Mouse (Mus musculus) lung, postnatal 14 days (tissue): ENCODE measurements around the gene Cbr1.

Experiments used
- DNase-seq: peaks from one replicate; pipeline ENCODE4 v3.0.0; 2021

The Cbr1 gene

DNA sequence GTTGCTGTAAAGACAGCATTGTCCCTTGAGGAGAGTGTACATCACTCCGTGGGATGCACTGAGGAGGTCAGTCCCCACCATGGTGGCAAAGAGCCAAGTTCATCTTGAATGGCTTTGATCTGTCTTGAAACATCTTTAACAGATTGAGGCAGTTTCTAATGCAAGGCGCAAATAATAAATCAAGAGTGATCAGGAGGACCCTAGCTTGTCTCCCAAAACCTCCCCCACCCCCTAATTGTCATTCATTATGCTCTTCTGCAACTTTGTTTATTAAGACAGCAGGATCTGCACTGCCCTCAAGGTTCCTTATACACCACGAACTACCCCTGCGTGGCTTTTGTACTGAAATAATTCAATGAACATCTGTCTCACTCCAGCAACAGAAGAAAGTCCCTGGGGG, at the start of gene Cbr1:
TSS of gene Cbr1 (plus strand) at position 301 of the 400 bp plus-strand sequence.
- no peak for DNase-seq

DNA sequence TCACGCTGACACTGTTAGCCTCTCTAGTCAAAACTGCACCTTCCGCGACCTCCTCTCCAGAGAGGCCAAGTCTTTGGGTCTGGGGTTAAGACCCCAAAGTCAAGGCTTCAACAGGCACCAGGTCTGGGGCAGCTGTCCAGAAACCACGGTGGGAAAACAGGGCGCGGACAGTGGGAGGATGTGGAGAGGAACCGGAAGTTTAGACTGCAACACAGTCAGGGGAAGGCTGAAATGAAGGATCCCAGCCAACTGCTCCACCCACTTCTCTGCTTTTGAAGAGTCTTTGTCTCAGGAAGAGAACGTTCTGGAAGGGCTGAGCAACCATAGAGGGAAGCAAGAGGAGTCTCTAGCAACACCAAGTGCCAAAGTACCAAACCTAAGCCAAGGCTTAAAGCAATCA, 48.0 kb upstream of the Cbr1 start:
- DNase-seq, result peak; percentile 51

DNA sequence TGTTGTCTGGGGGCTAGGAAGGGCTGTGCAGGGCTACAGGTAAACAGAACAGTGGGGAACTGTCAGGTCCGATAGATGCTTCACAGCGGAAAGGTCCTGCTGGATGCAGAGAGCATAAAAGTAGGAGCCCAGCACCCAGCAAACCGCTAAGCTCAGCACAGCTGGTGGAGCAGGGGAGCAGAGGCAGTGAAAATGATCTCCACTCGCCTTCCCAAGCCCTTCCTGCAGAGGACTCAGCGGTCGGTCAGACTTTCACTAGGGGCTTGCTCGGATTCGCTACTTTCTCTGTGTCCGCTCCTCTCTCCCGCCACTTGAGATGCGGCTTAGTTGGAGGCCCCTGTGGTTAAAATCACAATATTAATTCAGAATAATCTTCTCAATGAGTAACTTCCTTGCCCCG, 47.2 kb upstream of the Cbr1 start:
- no peak for DNase-seq

DNA sequence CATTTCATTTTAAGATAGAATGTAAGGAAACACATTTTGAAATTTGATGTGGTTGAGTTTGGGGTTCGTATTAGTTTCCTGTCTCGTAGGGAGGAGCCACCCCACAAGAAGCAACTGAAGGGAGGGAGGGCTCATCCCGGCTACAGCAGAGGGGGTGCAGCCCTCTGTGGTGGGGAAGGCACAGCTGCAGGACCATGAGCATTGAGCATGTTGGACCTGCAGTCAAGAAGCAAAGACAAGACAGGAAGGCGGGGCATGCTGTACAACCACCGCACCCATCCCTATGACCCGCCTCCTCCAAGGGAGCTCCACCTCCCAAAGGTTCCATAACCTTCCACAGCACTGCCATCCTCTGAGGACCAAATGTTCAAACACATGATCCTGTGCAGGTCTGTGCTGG, 33.3 kb upstream of the Cbr1 start:
- no peak for DNase-seq

DNA sequence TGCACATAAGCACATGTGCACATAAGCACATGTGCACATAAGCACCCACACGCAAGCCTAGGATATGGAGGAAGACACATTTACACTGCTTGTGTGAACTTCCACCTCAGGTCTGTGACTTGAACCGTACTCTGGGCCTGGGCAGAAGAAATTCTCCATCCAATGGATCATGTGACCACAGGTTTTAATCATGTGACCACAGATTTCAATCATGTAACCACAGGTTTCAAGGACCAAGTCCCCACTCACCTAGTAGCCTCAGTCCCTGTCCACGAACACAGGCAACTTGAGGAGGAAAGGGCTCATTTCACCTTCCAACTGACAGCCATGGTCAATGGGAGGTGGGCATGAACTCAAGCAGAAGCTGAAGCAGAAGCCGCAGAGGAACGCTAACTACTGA, 32.2 kb upstream of the Cbr1 start:
- DNase-seq, result no peak

DNA sequence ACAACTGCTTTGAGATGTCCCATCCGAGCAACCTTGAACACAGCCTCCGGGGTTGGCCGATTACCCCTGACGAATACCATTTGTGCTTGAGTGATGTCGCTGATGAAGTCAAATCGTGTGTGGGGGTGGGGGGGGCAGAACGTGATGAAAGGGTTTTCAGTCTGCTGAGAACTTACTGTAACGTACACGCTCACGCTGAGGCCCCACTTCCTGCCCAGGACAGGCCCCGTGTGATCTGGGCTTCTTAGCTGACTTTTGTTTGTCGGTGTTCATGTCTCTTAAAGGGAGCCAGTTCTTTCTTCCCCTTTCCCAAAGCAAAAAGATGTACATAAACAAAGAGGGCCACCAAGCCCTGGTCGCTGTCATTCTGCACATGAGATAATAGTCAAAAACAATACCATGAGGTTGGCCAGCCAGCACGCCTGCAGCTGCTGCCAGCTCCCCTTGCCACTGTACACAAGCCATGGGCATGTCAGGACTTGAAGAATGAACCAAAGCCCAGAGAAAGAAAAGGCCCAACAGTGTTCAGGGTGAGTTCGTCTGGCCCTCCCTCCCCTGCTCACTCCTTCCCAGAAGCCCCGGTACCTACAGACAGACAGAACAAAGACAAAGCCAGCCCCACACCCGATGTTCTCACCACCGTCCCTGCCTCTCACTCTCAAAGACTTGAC, 31.0 kb upstream of the Cbr1 start:
- DNase-seq, result no peak

DNA sequence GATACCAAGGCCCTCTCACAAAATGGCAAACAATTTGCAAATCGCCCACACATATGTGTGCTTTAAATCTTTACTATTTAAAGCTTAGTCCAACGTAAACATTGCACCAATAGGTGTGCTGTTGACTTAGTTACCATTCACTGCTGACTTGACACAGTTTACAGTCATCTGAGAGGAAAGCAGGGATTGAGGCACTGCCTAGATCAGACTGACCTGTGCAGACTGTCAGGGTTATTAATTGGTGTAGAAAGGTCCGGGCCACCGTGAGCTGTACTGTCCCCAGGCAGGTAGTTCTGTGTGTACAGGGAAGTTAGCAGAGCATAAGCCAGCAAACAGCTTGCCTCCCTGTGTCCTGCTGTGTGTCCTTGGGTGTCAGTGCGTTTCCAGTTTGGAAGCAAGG, 30.1 kb upstream of the Cbr1 start:
- no peak for DNase-seq

DNA sequence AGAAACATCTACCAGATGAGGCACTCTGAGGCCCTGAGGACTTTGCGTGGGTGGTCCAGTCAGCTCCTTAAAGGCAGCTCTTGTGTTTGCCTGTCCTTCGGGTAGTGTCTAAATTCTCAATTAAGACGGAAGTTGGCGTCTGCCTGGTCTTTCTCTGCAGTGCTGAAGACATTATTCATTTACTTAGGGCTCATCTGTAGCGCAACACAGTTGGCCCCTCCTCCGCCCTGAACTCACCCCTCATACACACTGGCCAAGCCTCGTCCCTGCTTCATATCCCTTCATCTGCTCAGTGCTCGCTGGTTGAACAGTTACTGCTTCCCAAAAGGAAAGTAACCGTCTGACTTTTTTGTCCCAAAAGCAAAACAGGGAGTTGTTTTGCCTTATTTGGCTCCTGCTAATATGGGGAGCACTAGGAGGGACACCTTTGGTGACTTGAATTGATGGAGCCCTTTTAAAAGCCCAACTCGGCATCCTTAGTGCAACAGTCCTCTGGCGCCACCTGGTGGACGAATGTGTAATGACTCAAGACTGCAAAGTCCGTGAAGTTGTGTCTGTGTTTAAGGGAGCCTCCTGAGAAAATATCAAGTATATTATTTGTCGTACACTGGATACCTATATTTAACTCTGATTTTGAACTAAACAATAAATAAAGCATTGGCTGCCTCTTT, 29.1 kb upstream of the Cbr1 start:
- peak; percentile 91 for DNase-seq

DNA sequence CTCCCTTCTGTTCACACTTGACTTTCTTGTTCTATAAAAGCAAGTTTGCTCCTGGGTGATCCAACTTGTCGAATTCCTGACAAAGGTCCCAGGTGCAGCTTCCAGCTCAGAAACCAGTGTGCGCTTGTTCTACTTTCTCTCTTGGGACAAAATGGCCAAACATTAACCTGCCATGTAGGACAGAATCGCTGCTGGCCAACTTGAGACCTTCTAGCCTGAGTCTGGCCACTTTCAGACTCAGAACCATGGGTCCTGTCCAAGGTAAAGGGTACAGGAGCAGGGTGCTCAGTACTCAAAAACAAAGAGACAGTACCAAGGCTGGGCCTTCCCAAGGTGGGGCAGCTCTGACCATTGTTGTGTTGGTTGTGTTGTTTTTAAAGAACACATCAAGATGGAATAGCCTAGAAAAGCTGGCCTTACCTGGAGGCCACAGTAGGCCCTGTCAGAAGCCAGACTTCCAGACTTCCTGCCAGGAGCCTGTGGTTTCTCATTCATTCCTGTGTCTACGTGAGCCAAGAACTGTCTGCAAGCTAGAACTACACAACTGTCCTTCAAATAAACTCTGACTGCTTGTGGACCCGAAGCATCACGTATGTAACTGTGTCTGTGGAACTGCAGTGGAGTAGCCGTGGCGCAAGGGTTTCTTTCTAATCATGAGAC, 27.2 kb upstream of the Cbr1 start:
- no peak for DNase-seq

DNA sequence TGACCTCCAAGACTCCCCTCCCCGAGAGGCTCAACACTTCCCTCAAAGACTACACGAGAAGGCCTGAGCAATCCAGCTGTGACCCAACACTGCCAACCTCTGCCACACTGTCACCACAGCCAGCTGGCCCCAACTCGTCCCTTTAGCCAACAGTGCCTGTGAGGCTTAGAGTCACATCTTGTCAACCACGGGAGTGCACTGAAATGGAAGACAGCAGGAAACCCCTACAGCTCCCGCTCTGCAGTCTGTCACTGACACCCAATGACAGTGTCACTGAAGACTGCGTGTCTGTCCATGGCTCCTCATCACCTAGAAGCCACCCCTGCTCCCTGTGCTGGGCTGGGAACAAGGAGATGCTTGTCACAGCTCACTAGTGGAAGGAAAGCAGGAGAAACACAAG, 24.5 kb upstream of the Cbr1 start:
- DNase-seq, result peak; percentile 52

DNA sequence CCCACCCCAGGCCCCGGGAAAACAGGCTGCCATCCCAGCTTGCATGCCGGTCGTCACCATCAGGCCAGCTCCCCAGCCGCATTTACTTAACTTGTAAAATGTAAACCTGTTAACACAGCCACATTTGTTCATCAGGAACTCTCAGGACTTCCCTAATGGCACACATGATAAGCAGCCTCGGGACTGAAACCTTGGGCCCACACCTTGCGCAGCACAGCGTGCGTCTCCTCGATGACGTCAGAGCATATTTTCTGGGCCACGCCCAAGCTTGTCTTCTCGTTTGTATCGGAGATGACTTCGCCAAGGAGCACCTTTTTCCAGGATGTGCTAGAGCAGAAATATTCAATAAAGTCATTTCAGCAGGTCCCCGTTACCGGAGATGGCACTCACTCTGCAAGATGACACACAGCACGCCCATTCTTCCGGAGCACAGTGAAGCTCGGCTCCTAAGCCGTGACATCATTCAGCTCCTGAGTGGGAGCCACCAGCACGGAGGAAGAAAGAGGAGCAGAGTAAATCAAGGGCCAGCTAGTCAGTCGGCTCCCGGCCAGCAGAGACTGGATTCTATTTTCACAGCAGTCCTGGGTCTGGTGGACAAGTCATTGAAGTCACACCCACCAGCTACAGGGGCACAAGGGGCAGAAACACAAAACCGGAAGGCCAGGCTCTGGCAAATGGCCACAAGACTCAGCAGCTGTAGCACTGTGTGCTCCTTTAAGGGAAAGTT, 20.5 kb upstream of the Cbr1 start:
- DNase-seq, result peak; percentile 27

DNA sequence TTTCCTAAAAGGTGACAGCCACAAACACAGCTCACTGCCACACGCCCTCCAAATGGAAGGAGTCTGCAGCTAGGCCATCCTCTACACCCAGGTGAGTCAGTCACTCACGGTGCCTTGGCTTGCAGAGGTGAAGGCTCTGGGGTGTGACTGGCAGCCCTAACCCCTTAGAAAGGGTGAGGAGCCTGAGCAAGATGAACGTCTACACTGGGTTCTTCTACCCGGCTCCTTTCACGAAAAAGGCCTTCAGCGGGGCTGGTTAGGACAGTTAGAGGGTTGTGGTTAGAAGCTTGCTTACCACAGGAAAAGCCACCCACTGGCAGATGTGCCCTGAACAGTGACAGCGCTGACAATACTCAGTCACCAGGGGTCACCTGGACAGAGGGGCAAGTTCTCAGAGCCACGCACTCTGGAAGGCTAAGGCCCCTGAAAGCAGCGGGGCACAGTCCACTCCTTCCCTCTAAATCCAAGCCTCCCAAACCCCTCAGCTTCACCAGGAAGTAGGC, 19.9 kb upstream of the Cbr1 start:
- DNase-seq, result no peak

DNA sequence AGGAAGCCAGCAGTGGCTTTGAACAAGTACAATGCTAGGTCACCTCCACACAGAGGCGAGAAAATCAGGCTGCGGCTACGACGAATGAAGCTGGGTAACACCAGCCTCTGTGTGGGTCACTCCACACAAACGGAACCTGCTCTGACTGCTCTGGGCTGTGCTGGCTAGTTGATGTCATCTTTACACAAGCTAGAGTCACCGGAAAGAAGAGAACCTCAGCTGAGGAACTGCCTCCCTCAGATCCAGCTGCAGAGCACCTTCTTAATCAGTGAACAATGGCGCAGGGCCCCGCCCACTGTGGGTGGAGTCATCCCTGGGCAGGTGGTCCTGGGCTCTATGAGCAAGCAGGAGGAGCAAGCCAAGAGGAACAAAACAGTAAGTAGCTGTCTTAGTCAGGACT, 19.3 kb upstream of the Cbr1 start:
- no peak for DNase-seq

DNA sequence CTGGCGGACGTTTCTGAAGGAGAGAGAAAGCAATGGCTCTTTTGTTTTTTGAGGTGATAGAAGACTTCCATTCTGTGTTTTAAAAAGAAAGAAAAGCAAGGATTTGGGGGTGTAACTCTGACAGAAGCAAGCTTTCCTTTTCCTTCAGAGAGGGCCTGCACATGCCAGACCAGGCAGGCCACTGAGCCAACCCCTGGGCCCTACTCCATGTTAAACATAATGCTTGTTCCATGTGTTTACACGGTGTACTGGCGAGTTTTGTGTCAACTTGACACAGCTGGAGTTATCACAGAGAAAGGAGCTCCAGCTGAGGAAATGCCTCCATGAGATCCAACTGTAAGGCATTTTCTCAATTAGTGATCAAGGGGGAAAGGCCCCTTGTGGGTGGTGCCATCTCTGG, 17.4 kb upstream of the Cbr1 start:
- no peak for DNase-seq

DNA sequence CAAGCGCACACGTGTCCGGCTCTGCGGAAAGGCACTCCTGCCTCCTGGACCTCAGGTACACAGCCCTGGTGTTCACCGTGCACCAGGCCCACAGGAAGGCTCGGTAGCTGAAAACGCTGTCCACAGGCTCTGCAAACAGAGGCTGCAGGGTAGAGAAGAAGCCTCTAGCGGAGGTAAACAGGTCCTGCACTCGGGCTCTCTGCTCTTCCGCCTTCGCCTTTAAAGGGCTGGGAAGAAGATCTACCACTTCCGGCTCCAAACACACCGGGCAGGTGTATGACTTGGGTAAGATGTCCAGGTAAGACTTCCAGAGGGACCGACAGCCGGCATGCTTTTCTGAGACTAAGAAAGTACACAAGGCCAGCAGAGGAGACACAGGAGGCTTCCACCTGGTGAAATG, 14.7 kb upstream of the Cbr1 start:
- no peak for DNase-seq

DNA sequence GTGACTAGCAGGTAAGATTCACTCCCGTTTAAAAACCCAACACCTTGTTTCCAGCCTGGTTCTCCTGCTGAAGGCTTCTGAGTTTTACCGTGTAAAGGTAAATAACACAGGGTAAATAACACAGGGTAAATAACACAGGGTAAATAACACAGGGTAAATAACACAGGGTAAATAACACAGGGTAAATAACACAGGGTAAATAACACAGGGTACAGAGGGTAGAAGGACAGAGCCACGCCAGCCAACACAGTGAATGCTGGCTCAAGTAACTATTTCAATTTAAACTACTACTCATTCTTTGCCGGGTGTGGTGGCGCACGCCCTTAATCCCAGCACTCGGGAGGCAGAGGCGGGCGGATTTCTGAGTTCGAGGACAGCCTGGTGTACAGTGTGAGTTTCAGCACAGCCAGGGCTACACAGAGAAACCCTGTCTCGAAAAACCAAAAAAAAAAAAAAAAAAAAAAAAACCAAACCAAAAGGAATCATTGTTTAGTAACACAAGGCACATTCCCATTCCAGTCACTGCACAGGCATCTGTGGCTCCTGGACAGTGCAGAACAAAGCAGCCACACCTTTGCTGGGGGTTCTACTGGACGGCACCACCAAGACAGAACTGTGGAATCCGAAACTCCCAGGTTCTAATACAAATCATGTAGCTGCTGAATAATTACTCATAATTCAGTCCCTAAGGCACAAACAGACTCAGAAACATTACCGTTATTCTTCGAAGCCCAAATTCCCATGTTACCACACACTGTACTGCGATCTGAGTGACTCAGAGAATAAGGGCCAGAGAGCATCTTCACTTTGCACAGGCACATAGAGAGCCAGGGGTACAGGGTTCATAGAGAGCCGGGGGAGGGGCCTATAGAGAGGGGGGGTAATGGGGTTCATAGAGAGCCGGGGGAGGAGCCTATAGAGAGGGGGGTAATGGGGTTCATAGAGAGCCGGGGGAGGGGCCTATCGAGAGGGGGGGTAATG, 13.9 kb upstream of the Cbr1 start:
- no peak for DNase-seq

DNA sequence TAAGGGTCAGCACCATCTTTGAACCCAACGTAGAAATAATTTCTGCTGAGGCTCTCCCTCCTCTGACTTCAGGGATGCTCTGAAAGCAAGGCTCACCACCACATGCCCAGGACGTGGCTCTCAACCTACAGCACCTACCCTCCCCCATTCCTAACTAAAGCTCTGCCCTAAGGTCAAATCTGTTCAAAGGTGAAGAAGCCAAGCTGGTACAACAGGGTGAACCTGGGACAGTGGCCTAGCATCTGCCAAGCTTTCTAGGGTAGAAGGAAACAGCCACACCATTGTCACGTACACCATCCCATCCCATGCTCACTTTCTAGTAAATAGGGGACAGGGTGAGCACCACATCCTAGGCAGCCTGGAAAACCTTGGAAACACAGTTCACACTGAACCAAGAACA, 12.9 kb upstream of the Cbr1 start:
- no peak for DNase-seq

DNA sequence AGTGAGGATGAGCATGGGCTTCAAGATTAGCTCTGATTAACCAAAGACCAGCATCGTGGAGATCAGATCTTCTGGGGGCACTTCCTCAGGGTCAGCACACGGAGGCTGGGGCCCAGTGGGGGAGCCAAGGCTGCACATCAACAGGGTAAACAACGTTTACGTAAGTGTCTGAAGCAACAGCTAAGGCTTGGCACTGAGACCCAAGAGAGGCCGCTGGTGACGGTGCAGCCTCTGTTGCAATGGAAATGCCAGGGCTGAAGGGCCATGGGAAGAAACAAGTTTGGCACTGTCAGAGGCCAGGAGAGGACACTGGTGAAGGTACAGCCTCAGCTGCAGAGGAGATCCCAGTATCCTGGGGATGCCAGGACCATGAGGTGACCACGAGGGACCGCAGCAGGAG, 12.2 kb upstream of the Cbr1 start:
- no peak for DNase-seq

DNA sequence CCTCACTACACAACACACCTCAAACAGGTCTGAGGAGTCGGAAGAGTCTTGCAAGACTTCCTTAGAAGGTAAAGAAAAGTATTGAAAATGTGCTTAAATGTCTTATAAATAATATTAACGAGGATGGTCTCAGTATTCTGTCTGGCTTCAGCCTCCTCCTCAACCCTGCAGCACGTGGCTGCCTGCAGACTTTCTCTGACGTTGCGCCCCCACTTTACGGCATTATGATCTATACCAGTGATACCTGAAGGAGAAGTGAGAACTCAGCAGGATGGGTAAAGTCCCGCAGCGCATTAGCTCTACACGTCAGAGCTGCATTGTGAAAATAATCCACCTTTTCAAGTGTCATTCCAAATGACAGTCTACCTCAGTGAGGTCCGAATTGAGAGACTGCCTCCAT, 11.2 kb upstream of the Cbr1 start:
- no peak for DNase-seq

DNA sequence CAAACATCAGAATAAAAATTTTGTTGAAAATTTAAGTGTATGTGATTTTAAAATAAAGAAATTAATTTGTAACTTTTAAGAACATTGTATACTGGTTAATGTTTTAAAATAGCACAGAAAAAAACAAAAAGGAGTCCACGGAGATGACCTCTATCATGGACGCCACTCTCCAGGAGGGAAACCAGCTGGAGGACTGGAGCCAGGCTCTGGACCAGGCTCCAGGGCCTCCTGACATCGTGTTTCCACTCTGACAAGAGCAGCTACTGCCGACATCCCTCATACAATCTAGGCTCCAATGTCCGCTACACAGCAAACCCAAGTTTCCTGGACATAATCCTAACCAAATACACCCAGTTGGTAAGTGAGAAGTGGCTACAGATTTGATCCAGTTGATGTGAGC, 9.9 kb upstream of the Cbr1 start:
- DNase-seq, result no peak

DNA sequence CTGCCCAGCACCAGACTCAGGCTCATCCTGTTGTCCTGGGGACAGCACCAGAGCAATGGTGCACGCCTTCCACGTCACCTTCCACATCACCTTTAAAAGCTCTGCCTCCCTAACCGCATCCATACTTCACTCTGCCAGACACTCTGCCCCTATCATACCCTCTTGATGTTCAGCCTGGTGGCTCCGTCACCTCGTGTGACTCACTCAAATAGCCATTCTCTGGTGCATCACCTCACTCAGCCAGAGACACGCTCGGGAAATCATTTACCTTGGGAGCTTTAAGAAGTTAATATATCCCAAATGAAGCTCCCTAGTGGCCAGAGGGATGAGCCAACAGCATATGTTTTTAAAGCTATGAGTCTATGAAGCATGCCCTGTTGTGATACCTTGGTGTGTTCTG, 8.8 kb upstream of the Cbr1 start:
- no peak for DNase-seq

DNA sequence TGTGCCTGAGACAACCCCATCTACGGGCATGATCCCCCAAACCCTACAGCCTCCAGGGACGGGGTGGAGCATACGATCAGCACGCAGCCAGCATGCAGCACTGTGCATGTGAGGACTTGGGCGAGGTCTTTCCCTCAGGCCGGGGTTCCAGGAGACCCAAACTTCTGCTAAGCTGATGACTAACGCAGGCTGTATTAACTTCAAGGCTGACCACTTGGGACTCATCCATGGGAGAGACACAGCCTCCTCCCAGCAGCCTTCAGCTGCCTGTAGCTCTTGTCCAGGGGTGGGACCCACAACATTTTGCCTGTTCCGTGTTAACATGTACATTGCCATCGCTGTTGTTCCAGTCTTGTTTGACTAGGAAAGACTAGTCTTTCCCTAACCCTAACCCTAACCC, 8.1 kb upstream of the Cbr1 start:
- DNase-seq, result no peak
